Mouse (Mus musculus): ENCODE results near the gene Zfp609. TPM values are rescaled to one million over a fixed set of nuclear protein-coding genes. Genes with fewer than 3 reads are reported as not detected.

The Zfp609 gene
- polyA plus RNA-seq, 1 experiment, result 6.1 TPM

DNA sequence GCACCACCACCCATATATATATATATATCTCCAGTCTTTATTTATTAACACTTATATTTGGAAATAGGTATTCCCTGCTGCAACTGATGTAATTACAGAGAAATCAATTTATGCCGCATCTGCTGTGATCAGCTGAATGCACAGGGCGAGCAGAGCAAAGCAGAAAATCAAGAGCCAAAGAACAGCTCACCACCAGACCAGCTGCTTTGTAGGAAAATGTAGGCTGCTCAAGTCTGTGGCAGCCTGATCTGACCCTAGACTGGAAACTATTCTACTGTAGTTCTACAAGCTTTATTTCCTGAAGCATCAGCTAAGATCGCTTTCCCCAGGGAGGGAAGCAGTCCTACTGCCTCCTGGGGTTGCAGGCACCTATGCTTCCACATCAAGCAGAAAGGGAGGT is 33.9 kb downstream of the Zfp609 start:
- Histone ChIP-seq H3K4me1 (ENCODE audit: control insufficient read depth, insufficient read depth, insufficient read length, low read length) (no peaks in the 10 kb centered on the region), H3K36me3 (ENCODE audit: control insufficient read depth, insufficient read depth, low read length) (peaks cover 6% of the 10 kb centered on the region), H3K4me3 (ENCODE audit: low read depth, low read length) (no peak overlapping the region), H3K27me3 (ENCODE audit: control insufficient read depth, insufficient read depth, low read length) (no peaks in the 10 kb centered on the region), H3K27ac (ENCODE audit: insufficient read depth, low read depth, low read length) (no peak overlapping the region)
- TF ChIP-seq CTCF (IDR thresholded peaks at IDR 0.05; ENCODE audit: extremely low read depth, insufficient read length, insufficient replicate concordance, low read depth, low read length) (no peak), POLR2A (IDR thresholded peaks at IDR 0.05; ENCODE audit: low read depth, low read length) (no peak)
- 83% methylated on average over 3 of the region's 3 CpGs for WGBS

DNA sequence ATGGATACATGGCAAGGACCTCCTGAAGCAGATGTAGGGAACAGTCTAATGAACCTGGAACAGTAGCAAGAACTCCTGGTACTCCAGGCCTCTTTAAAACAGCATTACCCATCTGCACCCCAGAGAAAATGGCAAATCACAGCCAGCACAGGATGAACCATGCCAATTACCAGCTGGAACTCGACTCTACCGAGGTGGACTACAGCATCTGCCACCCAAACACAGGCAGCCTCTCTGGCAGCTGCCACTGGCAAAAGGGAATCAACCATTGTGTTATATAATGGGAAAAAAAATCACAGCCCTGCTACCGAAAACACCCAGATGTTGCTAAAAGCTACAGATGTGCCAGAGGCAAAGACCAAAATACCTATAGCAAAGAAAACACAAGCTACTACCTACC is 34.3 kb downstream of the Zfp609 start:
- no peaks in the 10 kb centered on the region for H3K27me3 ChIP-seq (ENCODE audit: control insufficient read depth, insufficient read depth, low read length)
- peaks cover 6% of the 10 kb centered on the region for H3K36me3 ChIP-seq (ENCODE audit: control insufficient read depth, insufficient read depth, low read length)
- H3K27ac ChIP-seq (ENCODE audit: insufficient read depth, low read depth, low read length), result no peak overlapping the region
- no peaks in the 10 kb centered on the region for H3K4me1 ChIP-seq (ENCODE audit: control insufficient read depth, insufficient read depth, insufficient read length, low read length)
- 67% methylated on average over 3 of the region's 3 CpGs for WGBS
- no peak overlapping the region for H3K4me3 ChIP-seq (ENCODE audit: low read depth, low read length)
- TF ChIP-seq POLR2A (IDR thresholded peaks at IDR 0.05; ENCODE audit: low read depth, low read length), result no peak
- TF ChIP-seq CTCF (IDR thresholded peaks at IDR 0.05; ENCODE audit: extremely low read depth, insufficient read length, insufficient replicate concordance, low read depth, low read length), result no peak

DNA sequence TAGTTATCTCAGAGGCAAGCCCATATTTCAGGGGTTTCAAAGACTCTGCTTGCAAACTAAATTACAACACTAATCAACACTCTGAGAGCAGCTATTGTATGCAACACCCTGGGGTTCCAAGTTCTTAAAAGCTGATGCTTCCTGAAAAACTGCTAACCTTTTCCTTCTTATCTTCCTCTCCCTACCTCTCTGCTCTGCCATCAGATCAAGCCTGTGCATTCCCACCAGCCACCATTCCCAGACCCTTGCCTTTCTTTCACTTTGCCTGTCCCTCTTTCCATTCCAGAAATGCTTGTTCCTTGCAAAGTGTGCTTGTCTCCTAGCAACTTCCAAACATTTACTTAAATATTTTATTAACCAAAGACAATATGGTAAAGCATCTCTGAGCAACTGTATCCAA is 35.5 kb downstream of the Zfp609 start:
- no peak for TF ChIP-seq CTCF (IDR thresholded peaks at IDR 0.05; ENCODE audit: extremely low read depth, insufficient read length, insufficient replicate concordance, low read depth, low read length)
- no peak for TF ChIP-seq POLR2A (IDR thresholded peaks at IDR 0.05; ENCODE audit: low read depth, low read length)
- H3K27ac ChIP-seq (ENCODE audit: insufficient read depth, low read depth, low read length), result no peak overlapping the region
- H3K4me1 ChIP-seq (ENCODE audit: control insufficient read depth, insufficient read depth, insufficient read length, low read length), result peaks cover 4% of the 10 kb centered on the region; the same call in 1 of the 2 replicates
- H3K36me3 ChIP-seq (ENCODE audit: control insufficient read depth, insufficient read depth, low read length), result peaks cover 6% of the 10 kb centered on the region
- no peaks in the 10 kb centered on the region for H3K27me3 ChIP-seq (ENCODE audit: control insufficient read depth, insufficient read depth, low read length)
- no peak overlapping the region for H3K4me3 ChIP-seq (ENCODE audit: low read depth, low read length)

DNA sequence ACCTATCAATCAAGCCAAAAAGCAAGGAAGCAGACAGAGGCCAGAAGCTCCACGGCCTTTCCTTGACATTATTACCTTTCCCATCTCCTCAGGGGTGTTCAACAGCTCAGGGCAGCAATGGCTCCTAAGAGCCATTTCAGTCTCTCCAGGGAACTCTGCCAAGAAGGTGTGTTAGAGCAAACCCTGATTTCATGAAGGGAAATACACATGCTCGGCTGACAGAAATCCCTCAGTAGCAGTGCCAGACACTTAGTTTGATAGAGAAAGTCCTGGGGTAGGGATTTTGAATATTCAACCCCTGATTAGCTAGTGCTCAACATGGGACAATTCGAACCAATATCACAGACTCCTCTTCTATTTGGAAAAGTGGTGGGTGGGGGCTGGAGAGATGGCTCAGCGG is 36.3 kb downstream of the Zfp609 start:
- 66% methylated on average over 4 of the region's 4 CpGs for WGBS
- H3K27ac ChIP-seq (ENCODE audit: insufficient read depth, low read depth, low read length), result no peak overlapping the region
- H3K4me1 ChIP-seq (ENCODE audit: control insufficient read depth, insufficient read depth, insufficient read length, low read length), result peaks cover 4% of the 10 kb centered on the region; the same call in 1 of the 2 replicates
- H3K36me3 ChIP-seq (ENCODE audit: control insufficient read depth, insufficient read depth, low read length), result peaks cover 6% of the 10 kb centered on the region
- no peaks in the 10 kb centered on the region for H3K27me3 ChIP-seq (ENCODE audit: control insufficient read depth, insufficient read depth, low read length)
- no peak overlapping the region for H3K4me3 ChIP-seq (ENCODE audit: low read depth, low read length)
- TF ChIP-seq CTCF (IDR thresholded peaks at IDR 0.05; ENCODE audit: extremely low read depth, insufficient read length, insufficient replicate concordance, low read depth, low read length) (no peak), POLR2A (IDR thresholded peaks at IDR 0.05; ENCODE audit: low read depth, low read length) (no peak)

DNA sequence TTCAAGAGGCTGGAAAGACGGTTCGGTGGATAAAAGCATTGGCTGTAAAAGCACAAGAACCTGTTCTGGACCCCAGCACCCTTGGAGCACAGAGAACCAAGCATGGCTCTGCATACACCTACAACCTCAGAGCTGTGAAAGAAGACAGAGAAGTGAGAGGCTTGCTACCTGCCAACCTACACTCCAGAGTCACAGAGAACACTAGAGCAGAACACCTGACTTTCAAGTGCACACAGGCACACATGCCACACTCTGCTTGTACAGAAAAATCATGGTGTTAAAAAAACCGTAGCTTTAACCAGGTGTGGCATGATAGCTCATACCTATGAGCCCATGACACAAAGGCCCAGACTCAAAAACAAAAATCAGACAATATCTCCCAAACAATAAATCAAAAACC is 37.6 kb downstream of the Zfp609 start:
- peaks cover 5% of the 10 kb centered on the region; the same call in 1 of the 2 replicates for H3K4me1 ChIP-seq (ENCODE audit: control insufficient read depth, insufficient read depth, insufficient read length, low read length)
- H3K4me3 ChIP-seq (ENCODE audit: low read depth, low read length), result no peak overlapping the region
- H3K27ac ChIP-seq (ENCODE audit: insufficient read depth, low read depth, low read length), result no peak overlapping the region
- no peaks in the 10 kb centered on the region for H3K27me3 ChIP-seq (ENCODE audit: control insufficient read depth, insufficient read depth, low read length)
- 89% methylated on average over 3 of the region's 3 CpGs for WGBS
- peaks cover 4% of the 10 kb centered on the region for H3K36me3 ChIP-seq (ENCODE audit: control insufficient read depth, insufficient read depth, low read length)
- TF ChIP-seq CTCF (IDR thresholded peaks at IDR 0.05; ENCODE audit: extremely low read depth, insufficient read length, insufficient replicate concordance, low read depth, low read length) (no peak), POLR2A (IDR thresholded peaks at IDR 0.05; ENCODE audit: low read depth, low read length) (no peak)

DNA sequence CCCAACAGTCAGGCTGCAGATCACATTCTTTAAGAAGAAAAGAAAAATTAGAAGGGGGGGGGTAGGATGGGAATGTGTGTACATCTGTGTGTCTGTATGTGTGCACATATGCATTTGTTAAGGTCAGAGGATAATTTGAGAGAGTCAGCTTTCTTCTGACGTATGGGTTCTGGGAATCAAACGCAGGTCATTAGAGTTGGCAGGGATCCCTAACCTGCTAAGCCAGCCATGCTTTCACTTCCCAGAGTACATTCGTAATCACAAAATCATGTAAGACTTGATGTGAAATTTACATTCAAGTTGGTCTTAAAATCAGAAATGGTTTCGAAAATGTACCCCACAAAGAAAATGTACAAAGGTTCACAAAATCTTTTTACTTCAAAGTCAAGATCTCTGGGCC is 38.8 kb downstream of the Zfp609 start:
- no peak overlapping the region for H3K27ac ChIP-seq (ENCODE audit: insufficient read depth, low read depth, low read length)
- no peak for TF ChIP-seq POLR2A (IDR thresholded peaks at IDR 0.05; ENCODE audit: low read depth, low read length)
- no peak for TF ChIP-seq CTCF (IDR thresholded peaks at IDR 0.05; ENCODE audit: extremely low read depth, insufficient read length, insufficient replicate concordance, low read depth, low read length)
- no peak overlapping the region for H3K4me3 ChIP-seq (ENCODE audit: low read depth, low read length)
- H3K27me3 ChIP-seq (ENCODE audit: control insufficient read depth, insufficient read depth, low read length), result no peaks in the 10 kb centered on the region
- H3K36me3 ChIP-seq (ENCODE audit: control insufficient read depth, insufficient read depth, low read length), result no peaks in the 10 kb centered on the region; the same call in 1 of the 2 replicates
- peaks cover 5% of the 10 kb centered on the region; the same call in 1 of the 2 replicates for H3K4me1 ChIP-seq (ENCODE audit: control insufficient read depth, insufficient read depth, insufficient read length, low read length)
- 40% methylated on average over 4 of the region's 4 CpGs for WGBS

DNA sequence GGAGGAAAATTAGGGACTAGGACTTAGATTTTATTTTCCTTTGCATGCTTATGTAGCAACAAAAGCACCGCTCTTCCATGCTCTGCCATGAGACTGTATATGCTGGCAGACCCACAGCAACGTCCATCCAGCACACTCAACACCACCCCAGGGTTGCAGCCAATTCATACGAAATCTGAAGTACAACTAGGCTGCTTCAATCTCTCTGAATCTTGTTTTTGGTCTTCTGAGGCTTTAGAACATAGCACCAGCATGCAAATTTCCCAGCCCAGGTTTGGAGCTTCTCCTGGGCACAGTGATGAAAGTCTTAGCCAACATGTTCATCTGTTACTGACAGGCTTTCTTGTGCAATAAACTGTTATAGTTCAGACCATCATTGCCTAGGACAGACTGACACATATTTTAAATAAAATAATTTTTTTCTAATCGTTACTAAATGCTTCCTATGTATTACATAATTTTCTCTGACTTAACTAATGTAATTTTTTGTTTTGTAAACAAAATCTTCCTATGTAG is 39.5 kb downstream of the Zfp609 start:
- WGBS, result 66% methylated on average over 4 of the region's 4 CpGs

More for the DNA sequence above, 39.5 kb downstream of the Zfp609 start:
- no peaks in the 10 kb centered on the region for H3K27me3 ChIP-seq (ENCODE audit: control insufficient read depth, insufficient read depth, low read length)
- 0 out of 2 replicates have a peak overlapping the region, but pooled peaks have one; percentile 4 for H3K27ac ChIP-seq (ENCODE audit: insufficient read depth, low read depth, low read length)
- no peaks in the 10 kb centered on the region; the same call in 1 of the 2 replicates for H3K36me3 ChIP-seq (ENCODE audit: control insufficient read depth, insufficient read depth, low read length)
- peaks cover 5% of the 10 kb centered on the region; the same call in 1 of the 2 replicates for H3K4me1 ChIP-seq (ENCODE audit: control insufficient read depth, insufficient read depth, insufficient read length, low read length)
- TF ChIP-seq POLR2A (IDR thresholded peaks at IDR 0.05; ENCODE audit: low read depth, low read length) (no peak), CTCF (IDR thresholded peaks at IDR 0.05; ENCODE audit: extremely low read depth, insufficient read length, insufficient replicate concordance, low read depth, low read length) (no peak)
- no peak overlapping the region for H3K4me3 ChIP-seq (ENCODE audit: low read depth, low read length)
